Mouse (Mus musculus): ENCODE data around the gene Sirt3.

Gene Sirt3

GRCm38 (mm10) chr7:140881696-140882468, at the start of gene Sirt3, which contains the start of gene Psmd13:
Sirt3 (minus strand) TSS chr7:140882309.
Psmd13 (plus strand) TSS chr7:140881968.
- peak; percentile 86 to 91 for DNase-seq (ENCODE audit: low spot score in 2 of 2)

GRCm38 (mm10) chr7:140927181-140927580, 45.1 kb upstream of the Sirt3 start:
- no peak for DNase-seq (ENCODE audit: low spot score in 2 of 2)

- no peak for DNase-seq (ENCODE audit: low spot score in 2 of 2)
Observed at GRCm38 (mm10) chr7:140923070-140923775, 41.1 kb upstream of the Sirt3 start.

GRCm38 (mm10) chr7:140922398-140923069, 40.4 kb upstream of the Sirt3 start:
- no peak for DNase-seq (ENCODE audit: low spot score in 2 of 2)

- DNase-seq (ENCODE audit: low spot score in 2 of 2): no peak
Observed at GRCm38 (mm10) chr7:140921225-140921975, 39.3 kb upstream of the Sirt3 start.

- no peak for DNase-seq (ENCODE audit: low spot score in 2 of 2)
Observed at GRCm38 (mm10) chr7:140920418-140921029, 38.4 kb upstream of the Sirt3 start, which contains the start of gene Nlrp6. Nlrp6 (plus strand) TSS chr7:140920902.

- DNase-seq (ENCODE audit: low spot score in 2 of 2): no peak
Observed at GRCm38 (mm10) chr7:140919911-140920310, 37.8 kb upstream of the Sirt3 start.

GRCm38 (mm10) chr7:140914031-140914690, 32.1 kb upstream of the Sirt3 start:
- DNase-seq (ENCODE audit: low spot score in 2 of 2): no peak

GRCm38 (mm10) chr7:140912846-140913482, 30.9 kb upstream of the Sirt3 start:
- DNase-seq (ENCODE audit: low spot score in 2 of 2): no peak

- DNase-seq (ENCODE audit: low spot score in 2 of 2): no peak
Observed at GRCm38 (mm10) chr7:140912293-140912692, 30.2 kb upstream of the Sirt3 start.

GRCm38 (mm10) chr7:140908634-140909107, 26.6 kb upstream of the Sirt3 start:
- DNase-seq (ENCODE audit: low spot score in 2 of 2): peak; percentile 25 to 56

GRCm38 (mm10) chr7:140908181-140908580, 26.1 kb upstream of the Sirt3 start:
- DNase-seq (ENCODE audit: low spot score in 2 of 2): no peak

- DNase-seq (ENCODE audit: low spot score in 2 of 2): no peak
Observed at GRCm38 (mm10) chr7:140907697-140908096, 25.6 kb upstream of the Sirt3 start.

GRCm38 (mm10) chr7:140907131-140907530, 25.0 kb upstream of the Sirt3 start:
- DNase-seq (ENCODE audit: low spot score in 2 of 2): no peak

- no peak for DNase-seq (ENCODE audit: low spot score in 2 of 2)
Observed at GRCm38 (mm10) chr7:140905642-140906081, 23.6 kb upstream of the Sirt3 start.

- DNase-seq (ENCODE audit: low spot score in 2 of 2): peak; percentile 50 to 73
Observed at GRCm38 (mm10) chr7:140903212-140903611, 21.1 kb upstream of the Sirt3 start.

- DNase-seq (ENCODE audit: low spot score in 2 of 2): no peak
Observed at GRCm38 (mm10) chr7:140902036-140902875, 20.1 kb upstream of the Sirt3 start.

GRCm38 (mm10) chr7:140900220-140900619, 18.1 kb upstream of the Sirt3 start, which contains the start of gene Cox8b:
Cox8b (minus strand) TSS chr7:140900446.
- DNase-seq (ENCODE audit: low spot score in 2 of 2): no peak

- no peak for DNase-seq (ENCODE audit: low spot score in 2 of 2)
Observed at GRCm38 (mm10) chr7:140899121-140899520, 17.0 kb upstream of the Sirt3 start.
